Mouse (Mus musculus): Measurements from ENCODE around the gene 1600012H06Rik.

GRCm38 (mm10) chr17:14931469-14931868, 11.5 kb upstream of the 1600012H06Rik start:
- TF ChIP-seq POLR2A (IDR thresholded peaks at IDR 0.05; ENCODE audit: low read depth, low read length) (no peak), CTCF (conservative IDR thresholded peaks at IDR 0.05; ENCODE audit: insufficient read depth, insufficient read length, low read depth, low read length) (no peak)
